Mouse (Mus musculus): ENCODE data around the gene Cks1b.

Gene Cks1b

DNA sequence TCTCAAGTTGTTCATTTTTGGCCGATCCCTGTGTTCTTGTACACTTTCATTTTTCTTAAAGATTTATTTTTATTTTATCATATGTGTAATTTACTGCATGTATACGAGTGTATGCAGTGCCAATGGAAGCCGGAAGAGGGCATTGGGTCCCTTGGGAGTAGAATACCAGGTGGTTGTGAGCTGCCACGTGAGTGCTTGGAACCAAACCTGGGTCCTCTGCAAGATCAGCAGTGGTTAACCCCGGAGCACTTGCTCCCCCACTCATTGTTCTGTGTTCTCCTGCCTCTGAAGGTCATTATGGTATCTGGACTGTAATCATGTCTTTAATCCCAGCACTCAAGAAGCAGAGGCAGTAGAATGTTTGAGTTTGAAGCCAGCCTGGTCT, 7.0 kb upstream of the Cks1b start:
- DNase-seq: no peak

DNA sequence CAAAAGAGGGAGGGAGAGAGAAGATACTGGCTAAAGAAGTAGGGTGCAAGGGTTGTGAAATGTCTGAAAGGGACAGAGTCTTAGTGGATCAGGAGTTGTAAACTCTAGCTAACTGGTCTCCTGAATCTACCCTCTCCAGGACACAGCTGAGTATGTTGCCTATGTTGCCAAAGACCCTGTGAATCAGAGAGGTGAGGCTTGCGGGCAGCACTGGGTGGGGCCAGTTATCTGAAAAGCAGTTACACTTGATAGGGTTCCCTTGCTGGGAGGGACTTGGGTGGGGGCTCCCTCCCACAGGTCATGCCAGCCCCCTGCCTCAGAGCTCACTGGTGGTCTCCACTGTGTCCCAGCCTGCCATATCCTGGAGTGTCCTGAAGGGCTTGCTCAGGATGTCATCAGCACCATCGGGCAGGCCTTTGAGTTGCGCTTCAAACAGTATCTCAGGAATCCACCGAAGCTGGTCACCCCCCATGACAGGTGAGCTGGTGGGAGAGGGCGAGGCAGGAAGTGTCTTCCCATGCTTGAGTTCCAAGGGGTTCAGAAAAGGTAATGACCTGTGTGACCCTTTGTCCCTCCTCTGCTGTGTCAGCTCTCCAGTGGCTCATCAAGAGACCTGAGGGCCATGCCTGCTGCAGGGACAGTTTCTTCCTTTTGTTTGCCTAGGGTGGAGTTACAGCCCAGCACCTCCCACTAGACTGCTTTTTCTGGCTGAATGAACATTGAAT, 6.4 kb upstream of the Cks1b start:
- no peak for DNase-seq

DNA sequence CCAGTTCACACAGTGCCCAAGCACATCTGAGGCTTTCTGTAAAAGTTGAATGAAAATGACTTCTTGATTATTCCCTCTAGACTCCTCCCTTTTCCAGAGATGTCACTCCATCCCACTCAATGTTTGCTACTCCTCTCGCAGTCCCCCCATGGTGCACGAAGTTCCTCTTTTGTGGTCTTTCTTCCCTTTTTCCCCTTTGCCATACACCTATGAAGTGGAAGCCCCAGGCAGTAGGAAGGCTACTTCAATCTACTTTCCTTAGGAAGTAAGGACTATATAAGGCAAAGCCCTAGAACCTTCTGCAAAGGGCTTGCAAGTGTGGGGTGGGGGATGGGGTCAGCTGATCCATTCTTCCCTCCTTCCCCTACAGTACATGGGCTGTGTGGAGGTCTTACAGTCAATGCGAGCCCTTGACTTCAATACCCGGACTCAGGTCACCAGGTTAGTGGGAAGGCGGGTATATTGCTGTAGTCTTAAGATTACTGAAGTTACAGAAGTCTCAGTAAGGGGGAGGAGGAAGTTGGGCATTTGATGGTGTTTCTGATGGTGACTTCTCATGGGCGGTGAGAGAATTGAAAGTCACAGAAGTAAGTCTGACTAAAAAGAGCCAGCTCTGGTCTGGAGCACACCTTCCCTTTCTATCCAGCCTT, 4.5 kb upstream of the Cks1b start:
- DNase-seq: no peak

DNA sequence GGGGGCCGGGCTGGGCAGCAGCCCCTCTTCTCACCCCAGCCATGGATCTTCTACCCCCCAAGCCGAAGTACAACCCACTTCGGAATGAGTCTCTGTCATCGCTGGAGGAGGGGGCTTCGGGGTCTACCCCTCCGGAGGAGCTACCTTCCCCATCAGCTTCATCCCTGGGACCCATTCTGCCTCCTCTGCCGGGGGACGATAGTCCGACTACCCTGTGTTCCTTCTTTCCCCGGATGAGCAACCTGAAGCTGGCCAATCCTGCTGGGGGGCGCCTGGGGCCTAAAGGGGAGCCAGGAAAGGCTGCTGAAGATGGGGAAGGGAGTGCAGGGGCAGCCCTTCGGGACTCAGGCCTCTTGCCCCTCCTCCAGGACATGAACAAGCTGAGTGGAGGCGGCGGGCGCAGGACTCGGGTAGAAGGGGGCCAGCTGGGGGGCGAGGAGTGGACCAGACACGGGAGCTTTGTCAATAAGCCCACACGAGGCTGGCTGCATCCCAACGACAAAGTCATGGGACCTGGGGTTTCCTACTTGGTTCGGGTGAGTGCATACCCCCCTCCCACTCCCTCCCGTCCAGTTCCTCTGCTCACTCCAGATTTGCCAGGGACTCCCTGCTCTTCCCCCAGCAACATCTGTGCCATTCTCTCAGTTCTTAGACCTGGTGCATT, 3.8 kb upstream of the Cks1b start:
- no peak for DNase-seq

DNA sequence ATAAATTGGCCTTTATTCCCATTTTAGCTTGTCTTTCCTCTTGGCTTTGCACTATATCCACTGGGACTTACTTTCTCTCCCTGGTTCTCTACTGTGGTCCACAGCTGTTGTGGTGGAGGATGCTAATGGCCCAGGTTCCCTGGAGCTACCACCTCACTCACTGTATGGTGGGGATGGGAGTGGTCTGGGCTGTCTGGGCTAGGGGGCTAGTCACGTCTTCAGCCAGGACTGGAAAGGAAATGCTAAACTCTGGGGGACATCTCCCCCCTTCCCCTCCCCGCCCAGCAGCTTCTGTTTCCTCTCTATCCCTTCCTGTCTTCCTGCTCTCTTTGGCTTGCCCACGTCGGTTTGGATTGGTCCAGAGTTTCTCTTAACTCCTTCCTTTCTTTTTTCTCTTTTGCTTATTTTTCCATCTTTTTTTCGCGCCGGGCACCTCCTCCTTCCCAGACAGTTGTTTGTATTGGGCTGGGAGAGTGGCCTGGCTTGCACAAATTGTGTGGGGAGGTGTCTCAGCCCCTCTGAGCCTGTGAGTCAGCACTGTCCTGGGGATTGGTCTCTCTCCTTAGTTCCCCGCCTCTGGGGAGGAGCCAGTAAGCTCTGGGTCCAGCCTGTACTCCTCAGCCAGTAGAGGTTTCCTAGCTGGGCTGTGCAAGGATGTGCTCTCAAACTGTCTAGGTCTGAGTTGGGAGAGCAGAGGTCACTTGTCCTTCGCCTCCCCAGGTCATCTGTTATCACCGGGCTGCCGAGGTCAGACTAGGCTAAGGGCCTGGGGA, 3.0 kb upstream of the Cks1b start:
- peak; percentile 74 to 77 for DNase-seq

DNA sequence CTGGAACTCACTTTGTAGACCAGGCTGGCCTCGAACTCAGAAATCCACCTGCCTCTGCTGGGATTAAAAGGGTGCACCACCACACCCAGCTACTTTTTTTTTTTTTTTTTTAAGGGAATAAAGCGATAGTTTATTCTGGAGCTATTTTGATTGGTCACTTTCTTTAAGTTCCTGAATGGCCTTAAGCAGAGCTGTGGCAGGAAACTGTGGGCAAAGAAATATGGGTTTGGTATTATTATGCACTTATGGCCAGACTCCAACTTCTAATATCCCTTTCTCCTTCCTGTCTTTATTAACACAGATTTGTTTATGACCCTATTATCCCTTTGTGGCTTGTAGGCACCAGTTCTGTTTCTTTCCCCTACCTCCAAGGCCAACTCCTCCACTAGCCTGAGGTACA, 2.2 kb upstream of the Cks1b start:
- no peak for DNase-seq

DNA sequence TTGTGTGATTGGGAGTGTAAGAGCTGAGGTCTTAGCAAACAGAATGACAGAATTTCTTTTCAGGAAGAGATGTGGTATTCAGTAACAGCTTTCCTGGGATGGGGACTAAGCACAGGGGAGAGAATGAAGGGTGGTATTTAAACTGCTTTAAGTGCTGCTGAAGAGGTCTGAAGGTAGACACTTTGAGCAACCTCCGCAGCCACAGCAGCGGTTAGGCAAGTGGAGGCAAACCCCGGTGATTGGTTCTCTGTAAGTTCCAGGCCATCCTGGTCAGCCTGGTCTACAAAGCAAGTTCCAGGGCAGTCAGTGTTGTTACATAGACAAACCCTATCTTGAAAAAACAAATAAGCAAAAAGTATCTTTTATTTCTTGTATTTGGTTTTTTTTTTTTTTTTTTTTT, 1.8 kb upstream of the Cks1b start:
- no peak for DNase-seq

DNA sequence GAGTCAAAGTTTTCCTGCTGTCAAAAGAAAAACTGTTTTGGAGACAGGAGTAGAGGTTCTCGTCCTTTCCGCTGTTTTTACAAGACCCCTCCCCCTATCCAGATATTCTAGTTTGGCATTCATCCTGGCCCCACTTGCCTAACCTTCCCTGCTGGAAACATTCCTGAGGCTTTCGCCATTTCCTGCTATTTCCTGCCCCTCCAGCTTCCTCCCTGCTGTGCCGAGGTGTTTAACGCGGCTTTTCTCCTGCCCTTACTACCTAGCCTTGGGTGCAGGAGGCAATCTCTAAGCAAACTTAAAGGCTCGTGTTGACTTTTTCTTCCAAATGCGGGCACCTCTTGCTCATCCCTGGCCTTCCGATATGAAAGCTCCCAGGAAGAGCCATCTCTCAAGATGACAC, 1.4 kb upstream of the Cks1b start:
- peak; percentile 61 for DNase-seq

DNA sequence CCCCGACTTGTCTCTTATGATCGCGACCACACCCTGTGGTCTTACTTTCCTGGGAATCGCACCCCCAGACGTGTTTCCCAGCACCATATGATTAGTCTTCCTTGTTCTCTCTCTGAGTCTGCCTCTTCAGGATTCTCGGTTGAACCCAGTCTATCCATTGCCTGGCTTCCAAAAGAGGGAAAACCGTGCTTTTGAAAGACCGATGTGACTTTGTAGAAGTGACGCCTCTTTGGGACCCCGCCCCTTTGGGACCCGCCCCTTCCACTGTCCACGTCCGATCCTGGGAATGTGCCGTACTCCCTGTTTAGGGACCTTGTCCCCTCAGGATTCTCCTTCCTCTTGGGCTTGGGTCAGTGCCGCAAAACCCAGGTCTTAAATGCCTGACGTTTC, 673 bp upstream of the Cks1b start:
- peak; percentile 80 to 87 for DNase-seq

DNA sequence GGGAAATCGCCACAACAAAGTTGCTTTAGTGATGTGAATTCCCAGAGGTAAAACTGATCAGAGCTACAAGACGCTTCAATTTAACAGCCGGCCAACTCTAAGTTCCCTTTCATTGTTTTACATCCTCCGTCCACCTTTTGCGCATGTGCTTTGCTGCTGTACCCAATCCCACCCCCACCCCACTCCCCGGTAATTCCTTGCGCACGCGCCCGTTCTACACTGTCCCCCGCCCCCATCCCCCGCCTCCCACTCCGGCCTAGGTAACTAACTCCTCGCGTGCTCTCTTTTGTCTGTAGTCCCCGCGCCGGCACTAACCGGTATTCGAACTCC, 378 bp downstream of the Cks1b start:
- no peak for DNase-seq

DNA sequence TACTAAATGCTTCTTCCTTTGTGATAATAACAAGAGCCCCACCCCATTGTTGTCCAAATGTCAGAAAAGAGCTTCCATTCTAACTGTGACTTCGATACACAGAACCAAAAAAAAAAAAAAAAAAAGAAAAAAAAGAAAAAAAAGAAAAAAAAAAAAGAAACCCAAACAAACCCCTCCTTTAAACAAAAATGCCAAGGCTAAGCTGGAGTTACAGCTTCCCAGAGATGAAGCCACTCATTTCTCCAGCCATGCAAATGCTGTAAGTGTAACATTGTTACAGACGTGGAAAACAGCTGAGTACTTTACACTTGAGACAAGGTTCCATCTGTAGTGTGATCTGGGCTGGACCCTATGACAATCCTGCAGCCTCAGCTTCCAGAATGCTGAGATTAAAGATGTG, 1.1 kb downstream of the Cks1b start:
- no peak for DNase-seq

DNA sequence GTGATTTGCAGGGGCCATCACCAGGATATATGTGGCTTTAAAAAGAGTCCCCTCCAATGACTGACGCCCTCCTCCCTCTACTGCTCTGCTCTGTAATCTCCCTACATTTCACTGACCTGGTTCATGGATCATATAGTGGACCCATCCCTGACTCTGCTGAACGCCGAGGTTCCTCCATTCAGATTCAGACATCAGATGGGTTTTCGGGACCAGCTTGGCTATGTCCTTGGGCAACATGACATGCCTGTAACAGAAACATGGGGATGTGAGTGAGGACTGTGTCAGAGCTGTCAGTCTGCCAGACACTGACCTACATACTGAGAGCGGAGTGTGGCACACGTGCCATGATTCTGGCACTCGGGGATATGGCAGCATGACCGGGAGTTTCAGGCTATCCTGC, 2.0 kb downstream of the Cks1b start:
- no peak for DNase-seq

DNA sequence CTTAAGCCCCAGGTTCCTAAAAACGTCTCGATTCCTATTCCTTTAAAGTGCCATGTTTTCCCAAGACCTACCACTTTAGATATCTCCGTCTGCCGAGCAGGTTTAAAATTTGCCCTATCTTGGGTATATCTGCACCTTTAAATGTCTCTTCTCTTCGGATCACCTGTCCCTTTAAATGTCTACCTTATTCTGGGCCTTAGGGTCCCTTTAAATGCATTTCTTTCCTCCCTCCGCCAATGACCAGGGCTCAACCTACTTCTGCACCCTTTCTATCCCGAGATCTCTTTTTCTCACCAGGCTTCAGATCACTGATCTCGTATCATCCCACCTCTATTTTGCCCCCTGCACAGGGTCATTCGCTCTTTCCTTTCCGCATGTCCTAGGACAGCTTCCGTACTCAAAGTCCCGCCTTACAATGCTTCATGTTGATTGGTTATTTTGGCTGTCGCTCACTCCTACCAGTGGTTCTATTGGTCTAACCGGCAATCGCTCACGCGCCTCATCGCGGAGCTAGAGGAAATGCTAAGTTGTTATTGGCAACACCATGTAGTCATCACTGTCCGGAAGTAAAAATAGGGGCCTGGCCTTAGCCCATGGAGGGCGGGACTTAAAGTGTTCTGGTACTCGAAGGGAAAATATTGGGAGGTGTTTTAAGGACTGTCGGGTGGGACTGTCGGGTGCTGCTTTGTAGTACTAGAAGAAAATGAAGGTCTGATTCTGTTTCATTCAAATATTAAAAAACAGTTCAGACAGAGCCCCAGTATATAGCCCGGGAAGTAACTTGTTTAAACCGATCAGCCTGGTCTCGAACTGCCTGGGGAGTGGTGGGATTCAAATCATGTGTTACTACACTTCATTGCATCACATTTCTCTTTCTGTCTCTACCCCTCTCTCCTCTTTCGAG, 6.4 kb downstream of the Cks1b start, which contains the start of gene Flad1:
Gene Flad1, minus strand, starts transcription at position 381 of the 904 bp plus-strand sequence.
- peak; percentile 100 for DNase-seq

DNA sequence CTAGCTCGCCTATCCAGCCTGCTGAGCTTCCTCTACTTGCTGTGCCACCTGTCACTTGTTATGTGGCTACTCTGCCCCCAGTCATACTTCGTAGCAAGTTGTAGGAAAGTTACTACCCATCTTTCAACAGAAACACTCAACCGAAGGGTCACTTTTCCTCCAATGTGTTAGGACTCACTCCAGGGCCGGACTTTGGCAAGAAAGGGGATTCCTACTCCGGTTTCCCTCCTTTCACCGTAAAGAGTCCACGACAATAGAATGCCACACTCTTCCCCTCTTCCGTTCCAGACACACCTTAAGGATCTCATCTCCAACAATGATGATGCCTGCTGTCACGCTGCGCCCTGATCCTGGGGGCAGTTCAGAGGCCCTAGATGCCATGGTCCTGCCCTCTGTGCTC, 7.3 kb downstream of the Cks1b start:
- DNase-seq: no peak

DNA sequence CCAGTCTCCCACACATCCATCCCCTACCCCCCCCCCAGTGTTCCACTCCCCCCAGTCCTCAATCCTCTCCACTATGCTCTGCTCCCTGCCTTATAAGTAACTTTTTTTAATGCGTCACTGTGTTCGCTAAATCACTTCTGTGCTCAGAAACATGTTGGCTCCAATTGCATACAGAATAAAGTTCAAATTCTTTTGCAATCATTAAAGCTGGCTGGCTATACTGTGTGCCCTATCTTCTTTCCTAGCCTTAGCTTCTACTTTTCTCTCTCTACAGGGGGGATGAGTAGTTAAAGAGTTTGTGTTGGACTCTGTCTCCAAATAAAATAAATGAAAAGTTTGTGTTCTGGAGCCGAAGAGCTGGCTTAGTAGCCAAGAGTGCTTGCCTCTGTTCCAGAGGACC, 8.5 kb downstream of the Cks1b start:
- no peak for DNase-seq

DNA sequence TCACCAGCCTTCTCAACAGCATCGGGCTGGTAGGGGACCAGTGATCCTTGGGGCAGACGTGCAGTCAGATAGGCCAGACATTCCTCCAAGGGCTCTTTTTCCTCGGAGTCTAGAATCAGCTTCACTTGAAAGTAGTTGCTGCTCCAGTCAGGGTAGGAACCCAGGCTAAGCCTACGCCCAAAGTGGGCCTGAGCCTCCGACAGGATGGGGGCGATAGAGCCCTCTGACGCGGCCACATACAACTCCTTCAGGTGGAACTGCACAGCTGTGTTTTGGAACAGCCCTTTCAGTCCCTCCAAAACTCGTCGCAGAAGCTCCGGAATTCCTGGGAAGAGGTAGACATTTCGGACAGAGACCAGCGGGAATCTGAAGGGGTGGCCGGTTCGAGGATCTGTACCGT, 9.7 kb downstream of the Cks1b start:
- no peak for DNase-seq

DNA sequence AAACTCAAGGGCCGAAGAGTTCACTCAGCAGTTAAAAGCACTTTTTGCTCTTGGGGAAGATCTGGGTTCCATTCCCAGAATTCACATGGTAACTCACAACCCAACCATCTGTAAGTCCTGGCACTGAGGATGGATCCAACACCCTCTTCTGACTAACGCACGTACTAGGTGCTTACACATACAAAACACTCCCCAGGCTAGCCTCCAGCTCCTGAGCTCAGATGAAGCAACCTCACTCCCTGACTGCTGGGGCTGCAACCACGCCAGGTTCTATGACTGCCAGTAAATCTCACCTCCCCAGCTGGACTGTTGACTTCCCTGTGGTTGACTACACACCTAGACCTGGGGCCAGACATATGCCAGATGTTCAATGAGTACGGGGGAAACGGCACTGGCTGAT, 11.3 kb downstream of the Cks1b start:
- no peak for DNase-seq

DNA sequence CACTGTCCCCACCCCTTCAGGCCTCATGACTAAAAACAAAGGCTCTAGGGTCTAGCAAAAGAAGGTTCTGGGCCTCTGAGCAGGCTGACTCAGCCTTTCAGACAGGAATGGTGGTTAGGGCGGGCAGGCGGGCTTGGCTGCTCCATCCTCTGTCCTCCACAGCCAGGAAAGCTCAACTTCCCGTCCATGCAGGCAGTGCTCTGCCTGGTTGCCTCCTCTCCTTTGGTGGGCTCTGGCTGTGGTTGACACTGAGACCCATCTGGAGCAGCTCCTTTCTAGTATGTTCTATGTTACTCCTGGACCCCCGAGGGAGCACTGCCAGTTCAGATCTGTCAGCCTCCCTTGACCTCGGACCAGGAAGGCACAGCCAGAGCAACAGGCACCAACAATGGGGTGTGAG, 15.5 kb downstream of the Cks1b start, which contains the start of gene Lenep:
Gene Lenep, minus strand, starts transcription at position 101 of the 400 bp plus-strand sequence.
- no peak for DNase-seq

DNA sequence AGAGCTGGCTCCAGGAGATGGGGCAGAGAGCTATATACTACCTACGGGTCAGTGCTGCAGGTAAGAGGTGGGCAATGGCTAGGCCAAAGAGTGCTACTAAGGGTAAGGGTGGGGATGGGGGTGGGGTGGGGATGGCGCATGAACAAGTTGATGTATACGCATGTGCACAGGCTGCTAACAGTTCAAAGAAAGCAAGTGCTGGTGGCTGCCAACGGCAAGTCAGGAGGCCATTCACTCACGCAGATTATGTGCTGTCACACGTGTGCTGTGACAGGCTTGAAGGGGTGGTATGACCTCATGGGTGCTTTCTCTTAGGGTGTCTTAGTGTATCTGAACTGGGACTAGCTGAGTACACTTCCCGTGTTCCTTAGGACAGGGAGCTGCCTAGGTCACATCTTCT, 16.9 kb downstream of the Cks1b start:
- no peak for DNase-seq

DNA sequence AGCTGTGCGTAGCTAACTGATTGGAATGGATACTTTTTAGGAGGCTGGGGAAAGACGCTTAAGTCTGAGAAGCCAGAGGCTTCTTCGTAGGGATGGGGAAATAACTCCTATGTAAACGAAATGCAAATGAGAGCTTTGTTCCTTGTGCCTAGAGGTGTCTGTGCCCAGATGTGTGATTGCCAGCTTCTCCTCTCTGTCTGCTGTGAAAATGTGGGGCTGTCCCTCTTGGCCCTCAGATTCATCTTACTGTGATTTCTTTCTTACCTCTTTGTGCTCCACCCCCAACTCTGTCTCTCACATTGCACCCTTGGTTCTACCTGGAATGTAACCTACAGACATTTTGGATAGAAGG, 21.6 kb downstream of the Cks1b start:
- DNase-seq: no peak

DNA sequence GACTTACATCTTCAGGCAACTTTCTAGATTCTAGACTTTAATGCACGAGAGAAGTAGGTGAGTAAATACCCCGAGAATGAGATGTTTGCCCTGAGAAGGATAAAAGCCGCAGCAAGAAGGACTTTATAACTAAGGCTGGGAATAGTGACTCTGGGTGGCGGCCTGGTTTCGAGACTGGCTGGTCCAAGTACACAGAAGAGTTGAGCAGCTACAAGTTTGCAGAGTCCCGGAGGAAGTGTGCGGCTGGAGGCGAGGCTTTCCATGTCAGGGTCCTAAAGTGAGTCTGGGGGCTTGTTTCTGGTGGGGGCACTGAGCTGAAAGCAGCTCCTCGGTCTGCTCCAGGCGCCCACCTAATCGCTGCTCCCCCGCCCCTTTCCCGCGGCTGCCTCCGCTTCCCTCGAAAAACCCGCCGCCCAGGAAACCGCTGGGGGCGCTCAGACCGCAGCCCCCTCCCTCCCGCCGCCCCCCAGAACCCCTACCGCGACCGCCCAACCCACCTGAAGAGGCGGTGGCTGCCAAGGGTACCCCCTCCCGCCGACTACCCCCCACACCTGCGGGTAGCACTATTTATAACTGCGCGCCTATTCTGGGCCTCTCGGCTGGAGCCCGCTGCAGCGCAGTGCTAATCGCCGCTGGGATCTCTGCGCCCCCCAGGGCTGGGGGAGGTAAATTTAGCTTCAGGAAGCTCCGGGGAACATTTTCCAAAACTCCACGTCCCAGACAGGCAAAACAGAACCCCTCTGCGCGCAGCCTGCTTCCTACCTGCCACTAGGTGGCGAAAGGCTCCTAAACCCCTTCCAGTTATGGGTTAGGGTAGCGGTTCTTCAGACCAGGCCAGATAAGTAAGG, 22.2 kb downstream of the Cks1b start:
- peak; percentile 73 to 82 for DNase-seq

DNA sequence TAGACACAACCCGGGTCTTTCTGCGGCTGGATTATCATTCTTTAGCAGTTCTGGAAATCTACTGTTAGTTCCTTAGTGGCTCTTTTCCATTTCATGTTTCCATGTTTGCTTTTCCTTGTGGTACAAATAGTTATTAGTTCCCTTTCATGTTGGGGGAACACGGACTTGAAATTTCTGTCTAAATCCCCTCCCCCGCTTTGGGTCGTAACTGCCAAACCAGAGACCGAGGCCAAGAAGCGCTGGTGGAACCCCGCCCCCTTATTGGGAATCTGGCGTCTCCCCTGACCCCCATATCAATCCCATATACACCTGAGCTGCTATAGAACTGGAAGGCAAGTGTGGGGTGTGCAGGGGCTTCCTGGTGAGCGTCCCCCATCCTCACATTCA, 22.8 kb downstream of the Cks1b start:
- no peak for DNase-seq
